Mouse (Mus musculus): ENCODE data around the gene Lypd5. TPM values are rescaled to one million over a fixed set of nuclear protein-coding genes. Genes with fewer than 3 reads are reported as not detected.
A peak's percentile ranks its signal among the peaks of the same experiment; 100 is the strongest.

Lypd5 gene
- polyA plus RNA-seq, 1 experiment from 2014 or later: not detected

GRCm38 (mm10) chr7:24355646-24356045 is 6.7 kb downstream of the Lypd5 start:
- 85% methylated on average over 6 of the region's 6 CpGs for WGBS
- Histone ChIP-seq H3K27ac (ENCODE audit: low read depth, low read length) (no peak overlapping the region), H3K4me1 (ENCODE audit: control insufficient read depth, insufficient read depth, low read length) (no peaks in the 10 kb centered on the region), H3K36me3 (ENCODE audit: control insufficient read depth, insufficient read depth, low read length) (no peaks in the 10 kb centered on the region), H3K4me3 (ENCODE audit: low read depth, low read length) (no peak overlapping the region), H3K9me3 (ENCODE audit: control insufficient read depth, low read length) (peaks cover 3% of the 10 kb centered on the region; the same call in 1 of the 2 replicates), H3K27me3 (ENCODE audit: control insufficient read depth, insufficient read depth, low read length) (no peaks in the 10 kb centered on the region), H3K4me2 (ENCODE audit: low read depth) (no peak overlapping the region), H3K9ac (ENCODE audit: low read length) (no peak overlapping the region)
- ATAC-seq (ENCODE audit: insufficient read depth, low FRiP score, low TSS enrichment) (no peak), DNase-seq (ENCODE audit: low spot score) (no peak)

GRCm38 (mm10) chr7:24356081-24356480 is 7.1 kb downstream of the Lypd5 start:
- no peak overlapping the region for H3K4me2 ChIP-seq (ENCODE audit: low read depth)
- ATAC-seq (ENCODE audit: insufficient read depth, low FRiP score, low TSS enrichment): no peak
- H3K9me3 ChIP-seq (ENCODE audit: control insufficient read depth, low read length): peaks cover 3% of the 10 kb centered on the region; the same call in 1 of the 2 replicates
- no peak overlapping the region for H3K4me3 ChIP-seq (ENCODE audit: low read depth, low read length)
- H3K27me3 ChIP-seq (ENCODE audit: control insufficient read depth, insufficient read depth, low read length): no peaks in the 10 kb centered on the region
- H3K36me3 ChIP-seq (ENCODE audit: control insufficient read depth, insufficient read depth, low read length): no peaks in the 10 kb centered on the region
- H3K4me1 ChIP-seq (ENCODE audit: control insufficient read depth, insufficient read depth, low read length): no peaks in the 10 kb centered on the region
- no peak for DNase-seq (ENCODE audit: low spot score)
- H3K9ac ChIP-seq (ENCODE audit: low read length): no peak overlapping the region
- H3K27ac ChIP-seq (ENCODE audit: low read depth, low read length): no peak overlapping the region
- 78% methylated on average over 10 of the region's 10 CpGs for WGBS

GRCm38 (mm10) chr7:24357899-24358298 is 8.9 kb downstream of the Lypd5 start:
- no peak overlapping the region for H3K4me3 ChIP-seq (ENCODE audit: low read depth, low read length)
- no peak overlapping the region for H3K27ac ChIP-seq (ENCODE audit: low read depth, low read length)
- no peak overlapping the region for H3K4me2 ChIP-seq (ENCODE audit: low read depth)
- H3K4me1 ChIP-seq (ENCODE audit: control insufficient read depth, insufficient read depth, low read length): no peaks in the 10 kb centered on the region
- ATAC-seq (ENCODE audit: insufficient read depth, low FRiP score, low TSS enrichment) (no peak), DNase-seq (ENCODE audit: low spot score) (no peak)
- H3K27me3 ChIP-seq (ENCODE audit: control insufficient read depth, insufficient read depth, low read length): no peaks in the 10 kb centered on the region
- 45% methylated on average over 4 of the region's 4 CpGs for WGBS
- H3K9ac ChIP-seq (ENCODE audit: low read length): no peak overlapping the region
- H3K36me3 ChIP-seq (ENCODE audit: control insufficient read depth, insufficient read depth, low read length): no peaks in the 10 kb centered on the region
- peaks cover 3% of the 10 kb centered on the region; the same call in 1 of the 2 replicates for H3K9me3 ChIP-seq (ENCODE audit: control insufficient read depth, low read length)

GRCm38 (mm10) chr7:24359269-24359668 is 10.3 kb downstream of the Lypd5 start:
- Histone ChIP-seq H3K9ac (ENCODE audit: low read length) (no peak overlapping the region), H3K4me1 (ENCODE audit: control insufficient read depth, insufficient read depth, low read length) (no peaks in the 10 kb centered on the region), H3K27ac (ENCODE audit: low read depth, low read length) (no peak overlapping the region), H3K27me3 (ENCODE audit: control insufficient read depth, insufficient read depth, low read length) (no peaks in the 10 kb centered on the region), H3K4me3 (ENCODE audit: low read depth, low read length) (no peak overlapping the region), H3K4me2 (ENCODE audit: low read depth) (no peak overlapping the region), H3K9me3 (ENCODE audit: control insufficient read depth, low read length) (peaks cover 3% of the 10 kb centered on the region; the same call in 1 of the 2 replicates), H3K36me3 (ENCODE audit: control insufficient read depth, insufficient read depth, low read length) (no peaks in the 10 kb centered on the region)
- WGBS: 35% methylated on average over 9 of the region's 9 CpGs
- DNase-seq (ENCODE audit: low spot score): peak; percentile 62
- ATAC-seq (ENCODE audit: insufficient read depth, low FRiP score, low TSS enrichment): no peak

GRCm38 (mm10) chr7:24361001-24361400 is 12.0 kb downstream of the Lypd5 start:
- Histone ChIP-seq H3K4me2 (ENCODE audit: low read depth) (no peak overlapping the region), H3K36me3 (ENCODE audit: control insufficient read depth, insufficient read depth, low read length) (no peaks in the 10 kb centered on the region), H3K9ac (ENCODE audit: low read length) (no peak overlapping the region), H3K4me3 (ENCODE audit: low read depth, low read length) (no peak overlapping the region), H3K27me3 (ENCODE audit: control insufficient read depth, insufficient read depth, low read length) (no peaks in the 10 kb centered on the region), H3K27ac (ENCODE audit: low read depth, low read length) (no peak overlapping the region), H3K4me1 (ENCODE audit: control insufficient read depth, insufficient read depth, low read length) (no peaks in the 10 kb centered on the region), H3K9me3 (ENCODE audit: control insufficient read depth, low read length) (peaks cover 3% of the 10 kb centered on the region; the same call in 1 of the 2 replicates)
- ATAC-seq (ENCODE audit: insufficient read depth, low FRiP score, low TSS enrichment): no peak
- 74% methylated on average over 4 of the region's 4 CpGs for WGBS
- DNase-seq (ENCODE audit: low spot score): no peak

- ATAC-seq (ENCODE audit: insufficient read depth, low FRiP score, low TSS enrichment) (no peak), DNase-seq (ENCODE audit: low spot score) (peak; percentile 57)
- Histone ChIP-seq H3K4me3 (ENCODE audit: low read depth, low read length) (no peak overlapping the region), H3K27ac (ENCODE audit: low read depth, low read length) (no peak overlapping the region), H3K4me1 (ENCODE audit: control insufficient read depth, insufficient read depth, low read length) (no peaks in the 10 kb centered on the region), H3K9ac (ENCODE audit: low read length) (no peak overlapping the region), H3K9me3 (ENCODE audit: control insufficient read depth, low read length) (no peaks in the 10 kb centered on the region), H3K4me2 (ENCODE audit: low read depth) (no peak overlapping the region), H3K36me3 (ENCODE audit: control insufficient read depth, insufficient read depth, low read length) (no peaks in the 10 kb centered on the region), H3K27me3 (ENCODE audit: control insufficient read depth, insufficient read depth, low read length) (no peaks in the 10 kb centered on the region)
- 30% methylated on average over 7 of the region's 7 CpGs for WGBS
Measured at GRCm38 (mm10) chr7:24363228-24363627, 14.2 kb downstream of the Lypd5 start.

GRCm38 (mm10) chr7:24364827-24365226 is 15.8 kb downstream of the Lypd5 start:
- Histone ChIP-seq H3K4me1 (ENCODE audit: control insufficient read depth, insufficient read depth, low read length) (no peaks in the 10 kb centered on the region), H3K36me3 (ENCODE audit: control insufficient read depth, insufficient read depth, low read length) (no peaks in the 10 kb centered on the region), H3K9me3 (ENCODE audit: control insufficient read depth, low read length) (no peaks in the 10 kb centered on the region), H3K9ac (ENCODE audit: low read length) (no peak overlapping the region), H3K27ac (ENCODE audit: low read depth, low read length) (no peak overlapping the region), H3K4me3 (ENCODE audit: low read depth, low read length) (no peak overlapping the region), H3K4me2 (ENCODE audit: low read depth) (no peak overlapping the region), H3K27me3 (ENCODE audit: control insufficient read depth, insufficient read depth, low read length) (no peaks in the 10 kb centered on the region)
- WGBS: 25% methylated on average over 10 of the region's 10 CpGs
- ATAC-seq (ENCODE audit: insufficient read depth, low FRiP score, low TSS enrichment): peak; percentile 43
- peak; percentile 88 for DNase-seq (ENCODE audit: low spot score)

GRCm38 (mm10) chr7:24365258-24366014 is 16.4 kb downstream of the Lypd5 start:
- H3K9me3 ChIP-seq (ENCODE audit: control insufficient read depth, low read length): no peaks in the 10 kb centered on the region
- no peaks in the 10 kb centered on the region for H3K36me3 ChIP-seq (ENCODE audit: control insufficient read depth, insufficient read depth, low read length)
- no peak overlapping the region for H3K9ac ChIP-seq (ENCODE audit: low read length)
- H3K27me3 ChIP-seq (ENCODE audit: control insufficient read depth, insufficient read depth, low read length): no peaks in the 10 kb centered on the region
- no peak overlapping the region for H3K4me2 ChIP-seq (ENCODE audit: low read depth)
- H3K4me3 ChIP-seq (ENCODE audit: low read depth, low read length): no peak overlapping the region
- H3K4me1 ChIP-seq (ENCODE audit: control insufficient read depth, insufficient read depth, low read length): no peaks in the 10 kb centered on the region
- no peak overlapping the region for H3K27ac ChIP-seq (ENCODE audit: low read depth, low read length)
- ATAC-seq (ENCODE audit: insufficient read depth, low FRiP score, low TSS enrichment) (peak; percentile 36; the same call in 1 of the 2 replicates), DNase-seq (ENCODE audit: low spot score) (no peak)
- WGBS: 83% methylated on average over 5 of the region's 5 CpGs

Data from neural tube, embryonic 11.5 days (tissue).